Mouse (Mus musculus): ENCODE data around the gene Tmem14c. TPM values are rescaled to one million over a fixed set of nuclear protein-coding genes. Genes with fewer than 3 reads are reported as not detected.
"Not testable (repeated sequence)": the region's sequence is repeated elsewhere in the genome, so short reads cannot be mapped to it uniquely, and the experiment has no call there.

The Tmem14c gene
- polyA plus RNA-seq, 1 experiment from 2014 or later: 196 TPM

GRCm38 (mm10) chr13:40986081-40986480 lies 30.0 kb upstream of the Tmem14c start:
- Histone ChIP-seq H3K27ac (no peak overlapping the region), H3K4me3 (replicated peaks) (no peak overlapping the region), H3K4me1 (replicated peaks) (no peaks in the 10 kb centered on the region), H3K36me3 (no peaks in the 10 kb centered on the region), H3K9ac (replicated peaks) (no peak overlapping the region), H3K27me3 (no peaks in the 10 kb centered on the region), H3K4me2 (no peak overlapping the region), H3K9me3 (no peaks in the 10 kb centered on the region)
- ATAC-seq (ENCODE audit: insufficient number of reproducible peaks, insufficient read depth, low FRiP score, low TSS enrichment, low read depth): no peak
- WGBS: 93% methylated on average over 5 of the region's 5 CpGs

- not testable (repeated sequence) for H3K36me3 ChIP-seq; H3K9ac ChIP-seq (replicated peaks); ATAC-seq (ENCODE audit: insufficient number of reproducible peaks, insufficient read depth, low FRiP score, low TSS enrichment, low read depth); H3K4me2 ChIP-seq; H3K9me3 ChIP-seq; H3K27me3 ChIP-seq; H3K4me3 ChIP-seq (replicated peaks); H3K27ac ChIP-seq; H3K4me1 ChIP-seq (replicated peaks)
- WGBS: 70% methylated on average over 4 of the region's 4 CpGs
Observed at GRCm38 (mm10) chr13:40987608-40988303, 28.3 kb upstream of the Tmem14c start.

GRCm38 (mm10) chr13:40988418-40988817 lies 27.7 kb upstream of the Tmem14c start:
- Histone ChIP-seq H3K27me3 (no peaks in the 10 kb centered on the region), H3K4me2 (no peak overlapping the region), H3K4me1 (replicated peaks) (no peaks in the 10 kb centered on the region), H3K9ac (replicated peaks) (no peak overlapping the region), H3K9me3 (no peaks in the 10 kb centered on the region), H3K27ac (no peak overlapping the region), H3K36me3 (no peaks in the 10 kb centered on the region), H3K4me3 (replicated peaks) (no peak overlapping the region)
- no peak for ATAC-seq (ENCODE audit: insufficient number of reproducible peaks, insufficient read depth, low FRiP score, low TSS enrichment, low read depth)
- 63% methylated on average over 2 of the region's 2 CpGs for WGBS

GRCm38 (mm10) chr13:40994487-40995263 lies 21.4 kb upstream of the Tmem14c start:
- Histone ChIP-seq H3K27me3 (no peaks in the 10 kb centered on the region), H3K4me3 (replicated peaks) (no peak overlapping the region), H3K4me1 (replicated peaks) (0 out of 2 replicates have a peak, but pooled peaks cover 4% of the 10 kb centered on the region), H3K4me2 (no peak overlapping the region), H3K9me3 (no peaks in the 10 kb centered on the region), H3K27ac (no peak overlapping the region), H3K36me3 (no peaks in the 10 kb centered on the region), H3K9ac (replicated peaks) (no peak overlapping the region)
- 43% methylated on average over 8 of the region's 8 CpGs for WGBS
- peak; percentile 73 for ATAC-seq (ENCODE audit: insufficient number of reproducible peaks, insufficient read depth, low FRiP score, low TSS enrichment, low read depth)

GRCm38 (mm10) chr13:40998537-40998936 lies 17.6 kb upstream of the Tmem14c start:
- H3K4me1 ChIP-seq (replicated peaks): peaks cover 16% of the 10 kb centered on the region
- not testable (repeated sequence) for H3K9ac ChIP-seq (replicated peaks); H3K27ac ChIP-seq; H3K4me3 ChIP-seq (replicated peaks); H3K9me3 ChIP-seq; H3K4me2 ChIP-seq; H3K36me3 ChIP-seq; H3K27me3 ChIP-seq; ATAC-seq (ENCODE audit: insufficient number of reproducible peaks, insufficient read depth, low FRiP score, low TSS enrichment, low read depth)
- WGBS: 87% methylated on average over 5 of the region's 5 CpGs

GRCm38 (mm10) chr13:41000140-41000925 lies 15.8 kb upstream of the Tmem14c start:
- Histone ChIP-seq H3K9me3 (no peaks in the 10 kb centered on the region), H3K27ac (peak overlapping the region; percentile 97), H3K9ac (replicated peaks) (peak overlapping the region; percentile 82), H3K4me3 (replicated peaks) (peak overlapping the region; percentile 83), H3K36me3 (peaks cover 17% of the 10 kb centered on the region), H3K27me3 (no peaks in the 10 kb centered on the region), H3K4me2 (peak overlapping the region; percentile 85), H3K4me1 (replicated peaks) (peaks cover 12% of the 10 kb centered on the region)
- under 1% methylated on average over 25 of the region's 25 CpGs for WGBS
- ATAC-seq (ENCODE audit: insufficient number of reproducible peaks, insufficient read depth, low FRiP score, low TSS enrichment, low read depth): peak; percentile 54; the same call in 1 of the 2 replicates

- H3K9ac ChIP-seq (replicated peaks): peak within 1 kb of the TSS; percentile 82
- ATAC-seq (ENCODE audit: insufficient number of reproducible peaks, insufficient read depth, low FRiP score, low TSS enrichment, low read depth): peak; percentile 87
- WGBS: under 1% methylated on average over 58 of the region's 58 CpGs
- peaks cover 12% of the 10 kb centered on the region for H3K4me1 ChIP-seq (replicated peaks)
- no peaks in the 10 kb centered on the region for H3K27me3 ChIP-seq
- peak within 1 kb of the TSS; percentile 83 for H3K4me3 ChIP-seq (replicated peaks)
- H3K4me2 ChIP-seq: peak within 1 kb of the TSS; percentile 85
- no peaks in the 10 kb centered on the region for H3K9me3 ChIP-seq
- peak within 1 kb of the TSS; percentile 97 for H3K27ac ChIP-seq
- peaks cover 24% of the 10 kb centered on the region for H3K36me3 ChIP-seq
Observed at GRCm38 (mm10) chr13:41000926-41001639, 15.0 kb upstream of the Tmem14c start, which contains the start of gene Pak1ip1. TSS of gene Pak1ip1 (plus strand) at chr13:41001023.

GRCm38 (mm10) chr13:41002001-41002400 lies 14.1 kb upstream of the Tmem14c start:
- Histone ChIP-seq H3K27me3 (no peaks in the 10 kb centered on the region), H3K4me2 (peak overlapping the region; percentile 85), H3K27ac (no peak overlapping the region), H3K36me3 (peaks cover 33% of the 10 kb centered on the region), H3K4me3 (replicated peaks) (peak overlapping the region; percentile 83), H3K4me1 (replicated peaks) (peaks cover 12% of the 10 kb centered on the region), H3K9me3 (no peaks in the 10 kb centered on the region), H3K9ac (replicated peaks) (no peak overlapping the region)
- WGBS: 85% methylated on average over 5 of the region's 5 CpGs
- ATAC-seq (ENCODE audit: insufficient number of reproducible peaks, insufficient read depth, low FRiP score, low TSS enrichment, low read depth): no peak

GRCm38 (mm10) chr13:41006244-41006643 lies 9.8 kb upstream of the Tmem14c start:
- no peak overlapping the region for H3K9ac ChIP-seq (replicated peaks)
- ATAC-seq (ENCODE audit: insufficient number of reproducible peaks, insufficient read depth, low FRiP score, low TSS enrichment, low read depth): no peak
- no peak overlapping the region for H3K27ac ChIP-seq
- H3K4me2 ChIP-seq: no peak overlapping the region
- 94% methylated on average over 4 of the region's 4 CpGs for whole genome bisulfite sequencing
- H3K9me3 ChIP-seq: no peaks in the 10 kb centered on the region
- no peaks in the 10 kb centered on the region for H3K27me3 ChIP-seq
- peaks cover 6% of the 10 kb centered on the region for H3K4me1 ChIP-seq (replicated peaks)
- H3K36me3 ChIP-seq: peaks cover 76% of the 10 kb centered on the region
- no peak overlapping the region for H3K4me3 ChIP-seq (replicated peaks)

- Histone ChIP-seq H3K4me1 (replicated peaks) (no peaks in the 10 kb centered on the region), H3K4me2 (no peak overlapping the region), H3K27me3 (no peaks in the 10 kb centered on the region), H3K4me3 (replicated peaks) (no peak overlapping the region), H3K27ac (no peak overlapping the region), H3K36me3 (peaks cover 91% of the 10 kb centered on the region), H3K9ac (replicated peaks) (no peak overlapping the region), H3K9me3 (no peaks in the 10 kb centered on the region)
- 93% methylated on average over 10 of the region's 10 CpGs for WGBS
- no peak for ATAC-seq (ENCODE audit: insufficient number of reproducible peaks, insufficient read depth, low FRiP score, low TSS enrichment, low read depth)
Observed at GRCm38 (mm10) chr13:41008271-41008670, 7.8 kb upstream of the Tmem14c start.

Measured in limb, embryonic 12.5 days (tissue).